Mouse (Mus musculus): Measurements from ENCODE around the gene Tbc1d8. TPM values are rescaled to one million over a fixed set of nuclear protein-coding genes. Genes with fewer than 3 reads are reported as not detected.

The Tbc1d8 gene
- total RNA-seq, 2 experiments from 2014 or later = 13.1 to 14.1 TPM

DNA sequence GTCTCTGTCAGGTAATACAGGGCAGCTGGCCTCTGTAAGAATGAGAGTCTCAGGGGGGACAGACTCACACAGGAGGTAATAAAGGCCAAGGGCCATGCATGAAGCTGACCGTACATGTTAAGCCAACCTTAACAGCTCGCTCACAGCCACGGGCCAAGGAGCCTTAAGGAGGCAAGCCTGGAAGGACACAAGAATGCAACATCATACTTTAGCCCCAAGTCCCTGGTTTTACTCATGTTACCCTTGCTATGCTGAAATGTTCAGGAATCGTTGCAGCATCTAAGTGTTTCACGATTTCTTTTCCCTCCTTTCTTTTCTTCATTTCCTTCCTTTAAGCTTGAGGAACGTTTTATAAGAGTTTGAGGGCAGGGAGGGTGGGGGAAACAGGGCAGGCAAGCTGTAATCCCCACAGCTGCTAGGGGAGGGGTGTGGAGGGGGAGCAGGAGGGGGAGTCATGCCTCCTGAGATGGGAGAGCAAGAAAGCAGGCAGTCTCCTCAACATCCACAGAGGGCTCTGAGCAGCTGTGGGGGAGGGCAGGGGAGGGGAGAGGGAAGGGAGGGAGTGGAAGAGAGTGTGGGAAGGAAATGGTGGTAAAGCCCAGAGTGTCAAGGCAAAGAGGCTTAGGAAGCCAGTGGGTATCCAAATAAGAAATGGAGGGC lies 28.4 kb downstream of the Tbc1d8 start:
- ATAC-seq (replicated peaks; ENCODE audit: low FRiP score, low TSS enrichment, poor library complexity, severe bottlenecking) = no peak

DNA sequence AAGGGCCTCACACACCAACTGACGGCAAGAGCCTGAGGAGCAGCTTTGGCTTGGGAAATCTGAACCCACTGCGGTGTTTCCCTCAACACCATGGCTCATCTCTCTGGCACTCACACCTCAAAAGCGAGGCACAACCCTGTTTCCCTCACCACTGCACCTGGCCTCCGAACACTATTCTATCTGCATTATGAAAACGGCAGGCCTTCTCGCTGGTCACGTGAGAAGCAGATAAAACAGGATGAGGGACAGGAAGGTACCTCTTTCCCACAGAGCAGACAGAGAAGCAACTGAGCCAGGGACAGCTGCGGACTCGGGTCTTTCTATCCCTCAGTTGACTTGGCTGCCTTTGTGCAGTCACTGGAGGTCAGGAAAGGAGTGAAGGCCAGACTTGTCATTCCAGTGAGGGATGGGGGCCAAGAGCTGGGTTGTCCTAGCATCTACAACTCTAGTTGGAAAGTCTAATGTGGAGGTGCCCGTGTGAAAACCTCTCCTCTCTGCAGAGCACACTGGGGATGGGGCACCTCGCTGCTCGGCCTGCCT lies 29.2 kb downstream of the Tbc1d8 start:
- ATAC-seq (replicated peaks; ENCODE audit: low FRiP score, low TSS enrichment, poor library complexity, severe bottlenecking) = no peak

DNA sequence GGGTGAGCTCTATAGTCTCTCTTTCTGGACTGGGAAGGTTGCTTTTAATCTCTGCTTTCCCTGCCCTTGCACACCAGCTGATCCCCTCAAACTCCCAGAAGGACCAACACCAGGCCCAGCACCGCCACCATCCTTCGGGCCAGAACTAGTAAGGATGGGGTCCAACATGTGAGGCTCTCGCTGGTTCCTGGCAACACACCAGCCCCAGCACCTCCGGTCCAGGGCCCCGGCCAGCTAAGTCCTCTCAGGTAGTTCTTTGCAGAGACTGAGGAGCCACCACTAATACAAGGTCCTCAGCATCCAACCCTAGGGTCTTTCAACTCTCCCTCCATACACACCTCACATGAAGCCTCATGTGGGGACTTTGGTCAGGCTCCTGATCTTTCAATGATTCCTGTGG lies 29.7 kb downstream of the Tbc1d8 start:
- ATAC-seq (replicated peaks; ENCODE audit: low FRiP score, low TSS enrichment, poor library complexity, severe bottlenecking) = no peak

DNA sequence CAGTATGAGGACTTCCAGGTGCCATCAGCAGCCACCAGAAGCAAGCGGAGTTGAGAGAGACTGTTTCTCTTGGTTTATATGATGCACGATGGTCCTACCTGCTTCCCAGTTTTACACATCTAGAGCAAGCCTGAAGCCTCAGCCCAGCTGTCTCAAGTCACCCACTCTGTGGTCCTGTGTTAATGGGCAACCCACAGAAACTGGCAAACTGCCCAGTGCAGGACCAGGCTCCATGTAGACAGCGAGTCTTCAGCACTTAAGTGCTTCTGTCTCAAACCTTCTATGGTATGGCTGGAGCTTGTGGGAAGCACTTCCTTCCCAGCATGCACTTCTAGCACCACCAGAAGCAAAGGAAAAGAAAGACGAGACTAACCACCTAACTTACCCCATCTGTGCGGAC lies 30.3 kb downstream of the Tbc1d8 start:
- no peak for ATAC-seq (replicated peaks; ENCODE audit: low FRiP score, low TSS enrichment, poor library complexity, severe bottlenecking)

DNA sequence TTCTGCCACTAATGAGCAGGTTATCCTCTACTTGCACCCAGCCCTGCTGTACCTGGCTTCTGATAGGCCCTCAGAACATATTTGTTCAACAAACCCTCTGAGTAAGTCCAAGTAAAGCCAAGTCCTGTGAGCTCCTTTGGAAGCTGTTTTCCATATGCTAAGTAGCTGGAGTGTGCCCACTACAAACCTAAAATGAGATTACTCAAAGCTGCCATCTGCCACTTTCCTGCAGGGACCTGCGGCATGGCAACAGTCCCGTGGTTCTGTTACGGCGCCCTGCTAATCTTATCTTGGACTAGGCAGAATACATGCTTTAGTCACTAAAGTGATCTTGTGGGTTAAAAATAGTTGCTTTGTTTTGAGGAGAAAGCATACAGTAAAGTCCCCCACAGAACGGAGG lies 32.4 kb downstream of the Tbc1d8 start:
- peak; percentile 83 for ATAC-seq (replicated peaks; ENCODE audit: low FRiP score, low TSS enrichment, poor library complexity, severe bottlenecking)

DNA sequence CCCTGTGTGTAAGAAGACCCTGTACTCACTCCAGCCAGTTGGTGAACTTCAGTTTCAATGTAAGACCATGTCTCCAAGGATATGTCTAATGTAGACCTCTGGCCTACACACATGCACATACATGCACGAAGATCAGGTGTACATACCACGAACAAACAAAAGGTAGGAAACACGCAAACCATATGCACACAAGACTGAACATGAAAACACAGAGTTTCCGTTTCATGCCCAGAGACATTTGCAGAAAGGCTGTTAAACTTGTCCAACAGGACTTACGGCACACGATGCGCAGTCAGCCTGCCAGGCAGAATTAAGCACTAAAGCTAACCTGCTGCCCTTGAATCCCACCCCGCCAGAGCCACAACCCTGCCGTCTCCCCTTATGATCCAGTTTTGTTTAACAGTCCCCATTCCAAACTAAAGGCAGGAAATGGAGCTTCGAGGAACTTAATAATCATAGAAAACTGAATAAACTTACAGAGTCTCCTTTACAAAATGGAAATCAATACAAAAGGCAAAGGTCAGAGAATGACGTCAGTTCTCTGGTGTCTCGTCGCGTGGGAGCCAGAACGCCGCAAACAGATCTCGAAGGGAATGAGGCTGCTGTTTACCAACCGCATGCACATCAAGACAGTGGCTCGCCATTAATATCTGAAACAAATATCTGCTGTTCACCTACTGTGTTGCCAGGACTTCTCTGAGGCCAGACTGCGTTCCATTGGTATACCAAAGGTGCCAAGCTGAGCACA lies 33.1 kb downstream of the Tbc1d8 start:
- ATAC-seq (replicated peaks; ENCODE audit: low FRiP score, low TSS enrichment, poor library complexity, severe bottlenecking) = no peak

DNA sequence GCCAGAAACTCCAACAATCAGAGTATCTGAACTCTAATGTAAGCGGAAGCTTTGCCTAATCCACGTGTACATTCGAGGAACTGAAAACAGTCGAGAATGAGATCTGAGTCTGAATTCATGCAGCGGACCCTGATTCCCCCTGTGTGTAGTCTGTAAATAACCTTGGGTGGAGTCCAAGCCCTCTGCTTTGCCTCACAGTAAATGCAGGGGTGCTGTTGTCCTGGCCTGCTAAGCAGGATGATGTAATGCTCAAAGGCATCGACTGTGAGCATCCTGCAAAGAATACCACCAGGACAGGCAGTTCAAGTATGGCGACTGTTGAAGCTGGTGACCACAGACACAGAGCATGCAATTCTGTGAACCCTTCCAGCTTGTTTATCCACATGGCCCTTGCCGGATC lies 34.8 kb downstream of the Tbc1d8 start:
- no peak for ATAC-seq (replicated peaks; ENCODE audit: low FRiP score, low TSS enrichment, poor library complexity, severe bottlenecking)

DNA sequence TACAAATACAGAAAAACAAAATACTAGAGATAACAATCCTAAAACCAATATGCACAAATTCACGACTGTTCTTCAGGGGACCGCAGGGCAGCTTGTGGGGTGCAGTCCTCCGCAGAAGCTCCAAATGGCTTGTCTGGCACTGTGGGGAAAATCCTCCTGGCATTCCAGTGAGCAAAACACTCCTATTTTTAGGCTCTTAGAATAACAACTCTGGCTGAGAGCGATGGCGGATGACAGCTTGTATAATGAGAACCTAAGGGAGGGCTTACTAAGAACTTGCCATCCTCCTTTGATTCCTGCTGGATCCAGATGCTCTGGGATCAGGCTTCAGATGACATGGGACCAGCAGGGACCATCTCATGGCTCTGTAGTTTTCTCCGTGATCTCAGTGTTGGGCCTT lies 36.9 kb downstream of the Tbc1d8 start:
- ATAC-seq (replicated peaks; ENCODE audit: low FRiP score, low TSS enrichment, poor library complexity, severe bottlenecking) = no peak

DNA sequence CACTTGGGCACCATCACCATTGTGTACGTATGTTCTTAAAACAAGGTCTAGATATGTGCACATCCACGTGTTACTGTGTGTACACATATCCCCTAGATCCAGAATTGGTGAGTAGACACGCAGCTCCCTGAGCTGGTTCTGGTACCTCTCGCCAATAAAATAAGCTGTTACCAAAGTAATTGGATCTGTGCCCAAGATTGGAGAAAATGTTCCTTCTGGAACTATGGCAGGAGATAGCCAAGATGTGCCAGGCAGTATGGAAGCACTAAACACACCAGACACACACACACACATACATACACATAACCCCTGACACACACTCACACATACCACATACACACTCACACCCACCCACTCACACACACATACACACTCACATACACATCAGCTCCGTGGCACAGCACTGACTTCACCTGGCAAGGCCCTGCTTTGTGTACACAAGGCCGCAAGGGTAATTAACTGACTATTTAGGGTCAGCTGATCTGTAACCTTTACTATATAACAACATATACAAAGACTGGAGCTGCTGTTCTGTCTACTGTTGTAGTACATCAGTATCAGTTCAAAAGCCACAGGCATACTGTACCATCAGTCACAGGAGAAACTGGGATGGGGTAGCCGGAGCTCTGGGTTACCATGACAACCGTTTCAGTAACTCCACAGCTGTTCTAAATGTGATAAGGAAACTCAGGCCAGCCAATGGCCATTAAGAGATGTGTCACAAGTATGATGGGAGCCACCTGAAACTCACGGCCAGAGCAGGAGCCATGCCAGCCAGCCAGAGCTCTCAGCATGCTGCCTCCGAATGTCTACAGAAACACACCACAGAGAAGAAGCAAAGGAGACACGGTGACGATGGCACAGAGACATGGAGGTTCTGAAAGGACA lies 38.6 kb downstream of the Tbc1d8 start:
- 0 out of 2 replicates have a peak, but pooled peaks have one; percentile 26 for ATAC-seq (replicated peaks; ENCODE audit: low FRiP score, low TSS enrichment, poor library complexity, severe bottlenecking)

DNA sequence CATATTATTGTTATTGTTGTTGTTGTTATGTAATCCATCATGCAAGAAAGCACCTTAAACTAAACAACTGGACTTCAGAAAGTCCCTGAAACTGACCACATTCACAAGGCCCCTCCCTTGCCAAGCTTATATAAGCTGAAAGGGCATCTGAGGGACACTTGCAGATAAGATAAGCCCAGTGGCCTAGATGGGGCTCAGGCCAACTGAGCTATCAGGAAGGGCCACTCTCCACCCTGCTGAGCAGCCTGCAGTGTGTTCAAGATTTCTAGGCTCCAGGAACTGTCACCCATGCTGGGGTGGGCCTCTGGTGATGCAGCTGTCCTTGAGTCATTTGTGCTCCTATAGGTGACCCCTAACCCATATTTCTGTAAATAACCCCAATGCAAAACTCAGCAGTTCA lies 39.9 kb downstream of the Tbc1d8 start:
- ATAC-seq (replicated peaks; ENCODE audit: low FRiP score, low TSS enrichment, poor library complexity, severe bottlenecking) = peak; percentile 83

DNA sequence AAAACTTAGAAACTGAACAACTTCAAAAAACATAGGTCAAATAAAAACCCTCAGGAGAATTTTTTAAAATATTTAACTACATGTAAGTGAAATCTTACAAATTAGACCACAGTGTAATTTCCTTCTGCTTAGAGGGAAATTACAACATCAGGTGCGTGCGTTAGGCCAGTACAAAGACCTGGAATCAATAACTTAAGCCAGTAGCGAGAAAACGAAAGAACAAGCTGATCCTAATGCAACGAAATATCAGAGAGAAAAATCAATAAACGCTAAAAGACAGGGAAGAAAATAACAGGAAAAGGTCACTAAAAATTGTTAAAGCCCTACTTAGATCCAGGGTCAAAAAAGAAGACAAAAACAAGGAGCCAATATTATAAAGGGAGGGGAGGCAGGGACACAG lies 44.3 kb downstream of the Tbc1d8 start:
- no peak for ATAC-seq (replicated peaks; ENCODE audit: low FRiP score, low TSS enrichment, poor library complexity, severe bottlenecking)

DNA sequence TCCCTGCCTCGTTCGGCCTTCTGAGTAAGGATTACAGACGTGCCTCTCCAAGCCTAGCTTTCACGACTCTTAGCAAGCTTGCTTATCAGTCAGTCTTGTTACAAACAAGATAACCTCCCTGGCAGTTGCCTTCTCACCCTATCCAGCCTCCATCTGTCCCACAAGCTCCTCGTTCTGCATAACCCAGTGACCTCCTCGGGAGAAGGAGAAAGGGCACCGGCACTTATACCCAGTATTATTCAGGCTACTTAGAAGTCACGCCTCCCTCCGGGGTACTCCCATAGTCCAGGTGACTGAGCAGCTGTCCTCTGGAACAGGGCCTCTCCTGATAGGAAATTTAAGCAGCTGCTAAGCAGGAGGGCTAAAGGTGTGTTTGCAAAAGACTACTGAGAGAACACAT lies 48.5 kb downstream of the Tbc1d8 start:
- peak; percentile 80 for ATAC-seq (replicated peaks; ENCODE audit: low FRiP score, low TSS enrichment, poor library complexity, severe bottlenecking)

DNA sequence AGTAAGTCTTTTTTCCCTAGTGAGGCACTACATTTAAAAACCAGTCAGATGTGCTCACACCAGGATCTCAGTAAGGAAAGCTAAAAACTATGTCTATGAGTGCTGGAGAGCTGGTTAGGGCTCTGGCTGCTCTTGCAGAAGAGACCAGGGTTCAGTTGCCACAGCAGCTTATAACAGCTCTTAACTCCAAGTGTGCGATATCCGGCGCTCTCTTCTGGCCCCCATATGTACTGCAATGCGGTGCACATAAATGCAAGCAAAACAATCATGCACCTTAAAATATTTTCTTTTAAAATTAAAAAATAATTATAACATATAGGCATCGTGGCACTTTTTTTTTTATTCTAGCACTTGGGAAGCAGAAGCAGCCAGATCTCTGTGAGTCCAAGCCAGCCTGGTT lies 49.5 kb downstream of the Tbc1d8 start:
- no peak for ATAC-seq (replicated peaks; ENCODE audit: low FRiP score, low TSS enrichment, poor library complexity, severe bottlenecking)

DNA sequence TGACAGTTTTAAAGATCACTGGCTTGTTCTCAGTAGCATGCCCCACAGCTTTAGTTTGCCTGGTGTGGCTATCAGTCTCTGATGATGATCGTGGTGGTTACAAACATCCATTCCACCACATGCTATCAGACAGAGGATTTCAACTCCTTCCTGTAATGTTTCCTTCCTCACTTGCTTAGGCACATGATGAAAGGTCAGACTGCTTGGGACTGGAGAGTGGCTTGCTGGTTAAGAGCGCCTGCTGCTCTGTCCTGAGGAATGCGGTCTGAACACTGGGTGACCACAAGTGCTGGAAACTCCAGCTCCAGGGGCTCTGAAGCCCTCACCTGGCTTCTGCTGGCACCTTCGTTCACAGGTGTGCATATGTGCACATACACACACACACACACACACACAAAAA lies 50.3 kb downstream of the Tbc1d8 start:
- ATAC-seq (replicated peaks; ENCODE audit: low FRiP score, low TSS enrichment, poor library complexity, severe bottlenecking) = no peak

DNA sequence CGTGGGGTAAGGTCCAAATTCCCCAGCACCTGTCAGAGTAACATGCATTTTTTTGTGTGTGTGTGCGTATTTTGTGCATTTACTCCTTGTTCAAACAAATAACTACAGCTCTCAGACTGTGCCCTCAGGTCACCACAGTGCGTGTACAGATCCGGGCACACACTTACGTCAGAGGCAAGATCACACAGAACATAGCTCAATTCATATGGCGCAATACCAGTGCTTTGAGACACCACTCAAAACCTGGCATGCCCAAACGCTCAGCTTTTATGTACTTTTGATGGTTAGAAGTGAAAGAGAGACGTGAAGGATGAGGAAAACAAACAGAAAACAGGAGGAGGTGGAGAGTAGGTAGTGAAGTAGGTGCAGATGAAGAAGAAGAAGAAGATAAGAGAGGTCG lies 53.1 kb downstream of the Tbc1d8 start:
- no peak for ATAC-seq (replicated peaks; ENCODE audit: low FRiP score, low TSS enrichment, poor library complexity, severe bottlenecking)

DNA sequence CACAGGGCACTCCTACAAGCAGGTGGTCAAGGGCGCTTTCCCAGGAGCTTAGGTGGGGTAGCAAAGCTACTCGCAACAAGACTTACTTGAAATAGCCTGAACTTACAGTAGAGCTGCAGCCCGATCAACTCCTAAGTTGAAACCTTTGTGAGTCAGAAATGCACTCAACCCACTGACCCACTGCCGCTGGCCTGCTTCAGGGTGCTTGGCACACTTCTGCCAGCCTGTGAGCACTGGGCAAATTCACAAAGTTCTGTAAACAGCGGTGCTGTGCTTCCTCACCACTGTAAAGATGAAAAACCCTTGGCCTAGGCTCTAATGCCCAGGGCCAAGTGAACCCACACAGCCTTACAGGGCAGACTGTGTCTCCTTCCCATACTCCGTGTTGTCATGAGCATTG lies 57.6 kb downstream of the Tbc1d8 start:
- ATAC-seq (replicated peaks; ENCODE audit: low FRiP score, low TSS enrichment, poor library complexity, severe bottlenecking) = no peak

DNA sequence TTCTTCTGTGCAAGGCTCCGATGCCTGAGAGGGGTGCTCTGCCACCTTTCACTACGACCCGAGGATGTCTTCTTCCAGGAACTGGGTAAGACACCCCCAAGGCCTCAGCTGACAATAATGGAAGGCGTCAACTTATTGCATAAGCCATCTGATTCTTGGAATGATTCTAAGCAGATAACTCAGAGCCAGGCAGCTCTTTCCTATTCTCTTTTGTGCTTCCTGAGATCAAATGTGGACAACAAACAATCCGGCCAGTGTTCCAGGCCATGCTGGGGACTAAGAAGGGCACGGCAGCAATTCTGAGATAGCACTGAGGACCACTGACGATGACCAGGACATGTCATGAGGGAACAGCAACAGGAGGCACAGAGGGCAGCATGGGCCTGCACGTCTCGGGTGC lies 59.7 kb downstream of the Tbc1d8 start:
- no peak for ATAC-seq (replicated peaks; ENCODE audit: low FRiP score, low TSS enrichment, poor library complexity, severe bottlenecking)

DNA sequence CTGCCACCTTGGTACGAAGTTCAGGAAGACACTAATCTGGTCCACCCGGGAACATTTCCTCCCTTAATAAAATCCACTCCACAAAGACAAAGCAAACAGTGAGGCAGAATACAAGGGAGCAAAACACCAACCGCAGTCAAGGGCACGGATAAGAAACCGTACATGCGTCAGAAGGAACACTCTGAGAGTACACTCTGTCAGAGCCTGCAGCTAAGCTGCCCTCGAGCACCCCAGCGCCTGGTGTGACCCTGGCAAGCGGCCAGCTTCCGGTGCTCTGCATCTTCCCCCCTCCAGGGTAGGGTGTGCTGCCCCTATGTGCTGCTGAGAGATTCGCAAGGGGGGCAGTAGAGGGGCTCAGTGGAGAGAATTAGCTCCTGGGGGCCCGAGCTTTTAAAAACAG lies 60.7 kb downstream of the Tbc1d8 start:
- peak; percentile 92 for ATAC-seq (replicated peaks; ENCODE audit: low FRiP score, low TSS enrichment, poor library complexity, severe bottlenecking)

DNA sequence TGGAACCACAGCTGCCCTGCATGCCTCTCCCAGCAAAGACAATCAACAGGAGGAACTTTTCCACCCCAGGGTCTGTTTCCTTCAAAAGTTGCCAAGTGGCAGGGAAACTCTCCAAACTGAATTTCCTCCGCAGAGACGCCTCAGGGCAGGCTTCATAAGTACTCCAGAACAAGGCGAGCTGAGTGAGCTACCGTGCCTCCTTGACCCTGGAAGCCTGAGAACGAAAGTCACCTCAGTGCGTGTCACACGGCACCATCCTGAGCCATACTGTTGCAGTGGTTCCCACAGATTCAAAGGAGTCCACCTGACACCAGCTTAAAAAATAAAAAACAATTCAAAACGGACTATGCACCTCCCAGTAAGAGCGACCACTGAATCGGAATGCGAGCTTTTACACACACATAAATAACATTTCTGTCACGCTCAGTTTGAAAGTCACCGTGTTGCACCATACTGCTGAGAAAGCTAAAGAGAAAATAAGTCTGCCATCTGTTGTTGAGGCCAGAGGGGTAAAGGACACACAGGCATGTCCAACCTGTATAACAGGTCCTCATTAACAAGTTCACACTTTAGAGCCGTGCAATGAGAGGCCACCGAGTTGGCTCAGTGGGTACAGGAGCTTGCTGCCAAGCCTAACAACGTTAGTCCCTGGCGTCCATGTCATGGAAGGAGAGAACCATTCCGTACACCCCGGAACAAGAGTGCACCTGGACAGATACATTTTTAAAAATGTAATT lies 68.3 kb downstream of the Tbc1d8 start:
- ATAC-seq (replicated peaks; ENCODE audit: low FRiP score, low TSS enrichment, poor library complexity, severe bottlenecking) = no peak
